Mouse (Mus musculus) embryonic fibroblast, embryonic 13.5 days (primary cell): Measurements from ENCODE around the gene Apol7a.

Source experiments
- CTCF ChIP-seq: IDR thresholded peaks from 2 replicates; pipeline ENCODE4 v1.5.1; 2011; ENCODE audit warnings: mild to moderate bottlenecking, control low read depth, low read length, moderate library complexity, borderline replicate concordance; ENCODE audit not compliant: insufficient read depth
- POLR2A ChIP-seq: IDR thresholded peaks from 2 replicates; pipeline ENCODE4 v1.6.1; 2011; ENCODE audit warnings: low read depth, mild to moderate bottlenecking, control low read depth, low read length, moderate library complexity

GRCm38 (mm10) chr15:77366706-77367484, 32.0 kb downstream of the Apol7a start:
- TF ChIP-seq CTCF (no peak), POLR2A (peak; percentile 74)
